Mouse (Mus musculus) ovary, postnatal 10 days (tissue): ENCODE data around the gene Itga3.
A peak's percentile ranks its signal among the peaks of the same experiment; 100 is the strongest.

Source experiments
- DNase-seq: peaks from one replicate; pipeline ENCODE4 v3.0.0; 2022; ENCODE audit warnings: low spot score

The Itga3 gene

GRCm38 (mm10) chr11:95076536-95077111 is at the start of gene Itga3:
Gene Itga3 (minus strand): TSS chr11:95076801.
- DNase-seq = peak; percentile 47

DNA sequence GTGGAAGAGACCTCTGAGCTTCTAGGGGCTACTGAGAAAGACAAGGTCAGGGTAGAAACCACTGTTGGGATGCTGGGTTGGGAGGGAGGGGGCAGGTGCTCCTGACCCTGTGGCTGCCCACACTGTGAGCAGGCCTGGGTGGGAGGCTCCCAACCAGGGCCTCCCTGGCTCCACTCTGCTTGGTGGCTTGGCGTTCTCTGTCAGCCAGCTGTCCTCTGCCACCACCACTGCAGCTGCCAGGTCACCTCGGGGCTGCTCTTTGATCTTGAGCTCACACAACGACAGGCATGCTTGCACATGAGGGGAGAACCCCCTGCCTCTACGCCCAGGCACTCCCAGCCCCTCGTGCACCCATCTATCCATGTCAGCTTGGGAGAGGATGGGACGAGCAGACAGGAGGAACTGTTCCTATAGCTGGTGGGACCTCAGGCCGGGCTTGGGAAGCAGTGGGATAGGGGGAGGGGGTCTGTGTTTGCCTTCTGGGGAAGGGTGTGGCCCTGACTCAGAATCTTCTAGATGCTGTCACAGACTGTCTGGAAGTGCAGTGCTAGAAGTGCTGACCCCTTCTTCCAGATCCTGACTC is 48.9 kb upstream of the Itga3 start:
- DNase-seq = no peak

- no peak for DNase-seq
These were observed 45.5 kb upstream of the Itga3 start for GRCm38 (mm10) chr11:95122100-95122489.

- no peak for DNase-seq
These were observed 44.8 kb upstream of the Itga3 start for GRCm38 (mm10) chr11:95121161-95122099.

- no peak for DNase-seq
These were observed 44.0 kb upstream of the Itga3 start for GRCm38 (mm10) chr11:95120633-95121020.

DNA sequence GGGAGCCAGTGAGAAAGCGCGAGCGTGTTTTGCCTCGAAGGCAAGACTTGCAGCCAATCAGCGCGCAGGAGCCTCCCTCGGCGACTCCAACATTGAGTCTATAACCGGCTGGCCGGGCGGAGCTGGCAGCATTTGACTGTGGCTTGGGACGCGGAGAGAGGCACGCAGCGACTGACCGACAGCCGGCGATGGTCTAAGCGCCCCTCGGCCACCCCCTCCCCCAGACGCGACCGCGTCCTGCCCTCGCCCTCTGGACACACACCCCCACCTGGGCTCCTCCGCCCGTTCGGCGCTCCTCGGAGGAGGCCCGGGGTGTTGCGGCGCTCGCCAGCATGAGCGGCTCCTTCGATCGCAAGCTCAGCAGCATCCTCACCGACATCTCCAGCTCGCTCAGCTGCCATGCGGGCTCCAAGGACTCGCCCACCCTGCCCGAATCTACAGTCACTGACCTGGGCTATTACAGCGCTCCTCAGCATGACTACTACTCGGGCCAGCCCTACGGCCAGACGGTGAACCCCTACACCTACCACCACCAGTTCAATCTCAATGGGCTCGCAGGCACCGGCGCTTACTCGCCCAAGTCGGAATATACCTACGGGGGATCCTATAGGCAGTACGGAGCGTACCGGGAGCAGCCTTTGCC is 43.5 kb upstream of the Itga3 start, which contains the start of gene Dlx3:
Dlx3 (plus strand) TSS at position 130 of the 643 bp plus-strand sequence.
- no peak for DNase-seq

GRCm38 (mm10) chr11:95118505-95118904 is 41.9 kb upstream of the Itga3 start:
- DNase-seq = peak; percentile 71

- DNase-seq = no peak
These were observed 40.4 kb upstream of the Itga3 start for GRCm38 (mm10) chr11:95117030-95117429.

DNA sequence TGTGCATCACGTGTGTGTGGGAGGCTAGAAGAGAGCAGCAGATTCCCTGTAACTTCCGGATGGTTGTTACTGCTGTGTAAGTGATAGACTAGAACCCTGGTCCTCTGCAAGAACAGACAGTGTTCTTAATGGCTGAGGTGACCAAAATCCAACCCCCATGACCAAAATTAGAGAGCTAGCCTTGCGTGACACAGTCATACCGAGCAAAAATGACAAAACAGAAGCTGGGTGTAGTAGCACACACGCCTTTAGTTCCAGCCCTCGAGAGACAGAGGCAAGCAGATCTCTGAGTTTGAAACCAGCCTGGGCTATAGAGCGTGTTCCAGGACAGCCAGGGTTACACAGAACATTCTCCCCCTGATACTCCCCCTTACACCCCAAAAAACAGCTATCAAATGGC is 33.5 kb upstream of the Itga3 start:
- no peak for DNase-seq

GRCm38 (mm10) chr11:95109000-95109399 is 32.4 kb upstream of the Itga3 start:
- DNase-seq = no peak

DNA sequence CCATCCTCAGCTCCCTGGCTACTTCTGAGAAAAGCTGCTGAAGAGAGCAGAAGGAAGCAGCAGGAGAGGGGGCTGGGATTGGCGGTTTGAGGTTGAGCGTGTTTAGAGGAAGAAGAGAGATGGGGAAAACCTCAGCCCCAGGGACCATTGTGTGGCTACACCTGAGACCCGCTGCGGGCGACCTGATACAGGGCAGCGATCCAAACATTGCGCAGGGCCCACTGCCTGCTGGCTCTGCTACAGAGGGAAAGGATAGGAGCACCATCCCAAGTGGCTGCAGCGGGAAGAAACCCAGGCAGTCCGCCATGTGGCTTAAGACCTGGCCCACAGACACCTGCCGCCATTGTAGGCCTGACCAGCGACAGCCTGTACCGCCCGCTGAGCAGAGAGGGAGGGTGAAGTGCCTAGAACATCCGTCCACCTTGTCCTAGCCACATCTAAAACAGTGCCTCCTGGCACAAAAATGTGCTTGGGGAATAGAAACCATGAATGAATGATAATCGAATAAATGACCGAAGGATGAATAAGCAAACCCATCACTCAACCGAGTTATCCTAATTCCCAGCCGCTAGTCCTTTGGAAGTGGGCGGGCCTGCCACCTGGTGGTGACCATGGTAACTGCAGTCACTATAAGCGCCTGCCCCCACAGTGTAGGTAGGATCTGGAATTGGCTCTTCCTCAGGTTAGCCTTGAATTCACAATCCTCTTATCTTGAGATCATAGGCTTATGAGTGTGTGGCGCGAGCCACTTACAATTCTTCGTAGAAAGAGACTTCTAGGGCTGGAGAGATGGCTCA is 30.0 kb upstream of the Itga3 start:
- DNase-seq = peak; percentile 78

DNA sequence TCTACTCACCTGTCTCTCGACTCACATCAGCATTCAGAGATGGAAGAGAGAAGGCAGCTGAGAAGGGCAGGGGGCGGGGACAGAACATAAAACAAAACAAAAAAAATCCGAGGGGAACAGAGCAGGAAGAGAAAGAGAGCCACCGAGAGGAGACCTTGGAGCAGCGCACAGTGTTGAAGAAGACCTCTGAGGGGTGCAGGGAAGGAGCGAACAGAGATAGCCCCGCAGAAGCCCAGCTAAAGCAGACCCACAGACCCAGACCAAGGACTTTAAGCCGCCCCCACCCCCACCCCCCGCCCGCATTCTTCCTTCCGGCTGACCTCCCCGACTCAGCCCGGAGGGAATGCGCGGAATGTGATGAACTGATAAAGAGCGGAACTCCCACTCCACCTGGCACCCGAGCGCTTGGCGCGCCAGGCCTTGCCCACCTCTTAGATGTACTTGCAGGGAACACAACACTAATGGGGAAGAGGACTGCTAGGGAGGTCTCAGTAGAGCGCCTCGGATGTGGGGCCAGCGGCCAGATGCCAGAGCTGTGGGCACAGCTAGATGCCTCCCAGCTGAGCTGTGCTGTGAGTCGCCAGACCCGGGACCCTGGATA is 28.8 kb upstream of the Itga3 start:
- no peak for DNase-seq

DNA sequence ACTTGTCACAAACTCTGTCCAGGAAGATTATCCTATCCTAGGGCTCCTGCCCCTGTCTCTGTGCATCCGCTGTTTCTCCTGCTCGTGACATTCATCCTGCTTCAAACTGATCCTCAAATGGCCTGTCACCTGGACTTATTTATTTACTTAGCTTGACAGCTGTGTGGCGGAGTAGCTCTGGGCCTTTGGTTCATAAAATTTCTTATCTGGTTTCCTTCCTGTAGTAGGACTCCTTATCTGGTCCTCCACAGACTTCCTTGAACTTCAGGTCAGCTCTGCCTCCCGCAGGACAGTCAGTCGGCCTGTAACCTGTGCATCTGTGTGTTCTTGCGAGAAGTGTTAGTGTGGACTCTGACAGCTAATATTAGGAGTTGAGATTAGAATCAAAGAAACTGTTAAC is 27.7 kb upstream of the Itga3 start:
- no peak for DNase-seq

GRCm38 (mm10) chr11:95102161-95102904 is 25.7 kb upstream of the Itga3 start:
- no peak for DNase-seq

GRCm38 (mm10) chr11:95101071-95101788 is 24.6 kb upstream of the Itga3 start:
- DNase-seq = no peak

DNA sequence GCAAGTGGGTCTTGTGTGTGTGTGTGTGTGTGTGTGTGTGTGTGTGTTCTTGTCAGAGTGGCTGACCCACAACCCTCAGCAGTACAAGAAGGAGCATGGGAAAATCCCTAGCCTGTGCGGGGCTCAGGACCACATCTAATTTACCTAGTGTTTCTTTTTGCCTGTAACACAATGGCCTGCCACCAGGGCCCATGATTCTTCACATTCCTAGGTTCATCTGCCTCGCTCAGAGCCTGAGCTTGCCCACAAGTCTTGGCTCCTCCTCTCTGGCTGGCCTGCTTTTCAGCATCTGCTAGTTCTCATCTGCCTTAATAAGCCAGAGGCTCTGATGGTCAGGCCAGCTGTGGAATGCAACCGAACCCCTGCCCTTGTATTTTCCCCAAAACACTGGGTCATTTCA is 23.8 kb upstream of the Itga3 start:
- DNase-seq = no peak

DNA sequence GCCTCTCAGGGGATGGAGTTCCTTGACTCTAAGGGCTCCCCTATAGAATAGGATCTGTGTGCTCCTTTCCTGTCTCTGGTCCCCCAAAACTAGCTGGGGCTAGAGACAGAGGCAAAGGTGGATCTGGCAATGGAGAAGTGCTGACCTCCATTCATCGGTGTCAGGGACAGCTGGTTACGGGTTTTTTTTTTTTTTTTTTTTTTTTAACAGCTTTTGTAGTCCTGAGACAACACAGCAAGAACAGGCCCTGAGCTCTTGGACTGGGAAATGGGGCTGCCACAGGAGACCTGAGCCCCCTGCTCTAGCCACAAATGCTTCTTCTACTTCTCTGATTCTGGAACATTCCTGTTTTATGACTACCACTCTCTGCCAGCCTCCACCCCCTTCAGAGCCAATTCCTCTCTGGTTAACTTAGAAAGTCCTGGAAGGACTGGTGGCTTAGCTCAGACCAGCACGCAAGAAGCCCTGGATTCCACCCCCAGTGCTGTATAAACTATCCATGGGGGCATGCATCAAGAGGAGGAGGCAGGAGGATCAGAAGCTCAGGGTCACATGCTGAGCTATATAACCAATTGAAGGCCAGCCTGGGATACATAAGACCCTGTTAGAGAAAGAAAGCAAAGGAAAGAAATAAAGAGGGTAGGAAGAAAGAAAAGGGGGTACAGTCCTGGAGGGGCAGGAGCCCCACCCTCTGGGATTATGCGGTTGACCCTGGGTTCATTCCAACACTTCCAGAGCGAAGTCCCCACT is 21.9 kb upstream of the Itga3 start:
- no peak for DNase-seq

- DNase-seq = no peak
These were observed 21.3 kb upstream of the Itga3 start for GRCm38 (mm10) chr11:95097889-95098288.
